Mouse (Mus musculus): ENCODE measurements around the gene Prcc. TPM values are rescaled to one million over a fixed set of nuclear protein-coding genes. Genes with fewer than 3 reads are reported as not detected.
"Not testable (repeated sequence)": the region's sequence is repeated elsewhere in the genome, so short reads cannot be mapped to it uniquely, and the experiment has no call there.

Gene Prcc
- polyA plus RNA-seq, 1 experiment from 2014 or later, result 20.6 TPM

DNA sequence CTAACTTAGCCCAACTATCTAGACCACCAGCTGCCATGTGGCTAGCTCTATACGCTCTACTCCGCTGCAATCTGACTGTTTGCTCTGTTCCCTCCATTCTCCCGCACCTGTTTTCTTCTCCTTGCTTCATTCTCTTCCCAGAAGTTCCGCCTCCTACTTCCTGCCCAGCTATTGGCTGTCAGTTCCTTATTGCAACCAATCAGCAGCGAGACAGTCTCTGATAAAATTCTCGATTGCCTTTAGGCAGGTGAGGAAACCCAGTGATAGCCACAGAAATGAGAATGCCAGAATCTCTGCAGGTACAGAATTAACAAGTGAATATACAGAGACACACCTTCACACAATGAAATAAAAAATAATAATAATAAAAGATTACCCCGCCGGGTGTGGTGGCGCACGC is 56.4 kb downstream of the Prcc start:
- no peaks in the 10 kb centered on the region for H3K36me3 ChIP-seq (replicated peaks)
- no peaks in the 10 kb centered on the region for H3K9me3 ChIP-seq
- H3K27me3 ChIP-seq (replicated peaks; ENCODE audit: low read depth, poor library complexity, severe bottlenecking), result no peaks in the 10 kb centered on the region
- DNase-seq (ENCODE audit: low spot score), result no peak
- H3K27ac ChIP-seq (replicated peaks), result no peak overlapping the region
- WGBS, result 51% methylated on average over 10 of the region's 10 CpGs
- no peak overlapping the region for H3K4me3 ChIP-seq
- H3K4me1 ChIP-seq, result no peaks in the 10 kb centered on the region

DNA sequence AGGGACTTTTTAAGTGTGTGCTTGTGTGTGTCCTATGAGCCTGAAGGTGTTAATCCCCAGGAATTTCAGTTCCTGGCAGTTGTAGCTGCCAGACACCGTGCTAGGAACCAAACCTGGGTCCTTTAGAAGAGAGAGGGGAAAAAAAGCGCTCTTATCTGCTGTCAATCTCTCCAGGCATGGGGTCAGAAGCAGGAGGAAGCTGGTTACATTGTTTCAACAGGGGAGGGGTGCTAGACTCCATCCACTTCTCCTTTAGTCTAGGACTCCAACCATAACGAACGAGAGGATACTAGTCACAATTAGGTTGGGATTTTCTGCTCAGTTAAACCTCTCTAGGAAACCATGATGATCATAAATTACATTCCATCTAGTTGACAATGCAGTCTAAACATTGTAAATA is 57.0 kb downstream of the Prcc start:
- Histone ChIP-seq H3K9me3 (no peaks in the 10 kb centered on the region), H3K4me1 (no peaks in the 10 kb centered on the region), H3K27me3 (replicated peaks; ENCODE audit: low read depth, poor library complexity, severe bottlenecking) (no peaks in the 10 kb centered on the region), H3K27ac (replicated peaks) (no peak overlapping the region), H3K36me3 (replicated peaks) (no peaks in the 10 kb centered on the region), H3K4me3 (no peak overlapping the region)
- DNase-seq (ENCODE audit: low spot score), result no peak
- 64% methylated on average over 4 of the region's 4 CpGs for WGBS

DNA sequence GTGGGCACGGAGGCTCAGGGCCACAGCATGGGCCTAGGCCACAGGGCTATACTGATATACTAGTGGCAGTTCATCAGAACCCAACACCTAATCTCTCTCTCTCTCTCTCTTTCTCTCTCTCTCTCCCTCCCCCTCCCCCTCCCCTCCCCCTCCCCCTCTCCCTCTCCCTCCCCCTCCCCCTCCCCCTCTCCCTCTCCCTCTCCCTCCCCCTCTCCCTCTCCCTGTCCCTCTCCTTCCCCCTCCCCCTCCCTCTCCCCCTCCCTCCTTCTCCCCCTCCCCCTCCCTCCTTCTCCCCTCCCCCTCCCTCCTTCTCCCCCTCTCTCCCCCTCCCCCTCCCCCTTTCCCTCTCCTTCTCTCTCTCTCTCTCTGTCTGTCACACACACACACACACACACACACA is 61.2 kb downstream of the Prcc start, which contains the start of gene Pear1:
Gene Pear1, minus strand, starts transcription at position 101 of the 400 bp plus-strand sequence.
- H3K27ac ChIP-seq (replicated peaks); H3K4me1 ChIP-seq; H3K36me3 ChIP-seq (replicated peaks); DNase-seq (ENCODE audit: low spot score); H3K4me3 ChIP-seq; H3K9me3 ChIP-seq: not testable (repeated sequence)
- peaks cover 14% of the 10 kb centered on the region; the same call in 1 of the 2 replicates for H3K27me3 ChIP-seq (replicated peaks; ENCODE audit: low read depth, poor library complexity, severe bottlenecking)
- 88% methylated on average over 1 of the region's 1 CpGs for WGBS

DNA sequence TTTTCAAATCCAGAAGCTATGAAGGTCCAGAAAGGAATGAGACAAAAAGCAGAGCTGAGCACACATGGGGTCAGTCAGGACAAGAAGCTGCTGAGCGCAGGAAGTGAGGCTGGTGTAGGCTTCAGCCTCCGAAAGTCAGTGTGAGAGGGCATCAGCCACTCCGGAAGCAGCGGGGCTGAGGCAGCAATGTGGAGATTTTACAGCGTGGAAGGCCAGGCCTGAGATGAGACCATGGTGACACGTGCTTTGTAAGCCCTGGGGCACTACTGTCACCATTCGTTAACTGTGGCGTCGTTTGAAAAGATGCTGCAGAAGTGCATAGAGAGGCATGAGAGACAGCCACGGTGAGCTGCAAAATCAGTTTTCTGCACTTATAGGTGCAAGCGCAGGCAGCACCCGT is 67.2 kb downstream of the Prcc start:
- peaks cover 74% of the 10 kb centered on the region for H3K27me3 ChIP-seq (replicated peaks; ENCODE audit: low read depth, poor library complexity, severe bottlenecking)
- H3K4me3 ChIP-seq, result no peak overlapping the region
- no peaks in the 10 kb centered on the region for H3K9me3 ChIP-seq
- DNase-seq (ENCODE audit: low spot score), result no peak
- WGBS, result 64% methylated on average over 12 of the region's 12 CpGs
- H3K27ac ChIP-seq (replicated peaks), result no peak overlapping the region
- peaks cover 15% of the 10 kb centered on the region for H3K4me1 ChIP-seq
- H3K36me3 ChIP-seq (replicated peaks), result no peaks in the 10 kb centered on the region

GRCm38 (mm10) chr3:87816646-87817093 is 68.7 kb downstream of the Prcc start:
- peak; percentile 78 for DNase-seq (ENCODE audit: low spot score)
- no peak overlapping the region for H3K4me3 ChIP-seq
- H3K27me3 ChIP-seq (replicated peaks; ENCODE audit: low read depth, poor library complexity, severe bottlenecking), result peaks cover 90% of the 10 kb centered on the region
- peaks cover 25% of the 10 kb centered on the region for H3K4me1 ChIP-seq
- no peaks in the 10 kb centered on the region for H3K9me3 ChIP-seq
- no peaks in the 10 kb centered on the region for H3K36me3 ChIP-seq (replicated peaks)
- H3K27ac ChIP-seq (replicated peaks), result peak overlapping the region; percentile 51; the same call in 1 of the 2 replicates
- WGBS, result 7% methylated on average over 12 of the region's 12 CpGs

DNA sequence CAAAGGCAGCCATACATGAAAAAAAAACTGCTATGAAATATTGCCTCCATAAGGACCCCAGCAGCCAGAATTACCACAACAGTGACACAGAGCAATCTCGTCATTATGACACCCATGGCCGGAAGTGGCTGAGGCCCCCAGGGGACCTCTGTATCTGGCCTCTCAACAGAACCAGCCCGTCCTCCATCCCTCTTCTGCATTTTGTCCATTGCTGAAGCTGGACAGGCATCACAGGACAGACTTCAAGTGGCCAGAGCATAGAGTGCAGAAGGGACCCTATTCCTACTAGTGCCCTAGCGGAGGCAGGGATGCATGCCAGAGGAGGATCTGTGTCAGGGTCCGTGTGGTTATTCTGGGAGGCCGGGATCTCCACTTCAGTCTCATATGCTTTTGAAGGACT is 69.2 kb downstream of the Prcc start:
- no peak for DNase-seq (ENCODE audit: low spot score)
- H3K4me1 ChIP-seq, result peaks cover 25% of the 10 kb centered on the region
- H3K27ac ChIP-seq (replicated peaks), result peak overlapping the region; percentile 51; the same call in 1 of the 2 replicates
- H3K27me3 ChIP-seq (replicated peaks; ENCODE audit: low read depth, poor library complexity, severe bottlenecking), result peaks cover 94% of the 10 kb centered on the region
- no peaks in the 10 kb centered on the region for H3K36me3 ChIP-seq (replicated peaks)
- WGBS, result 63% methylated on average over 6 of the region's 6 CpGs
- H3K4me3 ChIP-seq, result no peak overlapping the region
- no peaks in the 10 kb centered on the region for H3K9me3 ChIP-seq

DNA sequence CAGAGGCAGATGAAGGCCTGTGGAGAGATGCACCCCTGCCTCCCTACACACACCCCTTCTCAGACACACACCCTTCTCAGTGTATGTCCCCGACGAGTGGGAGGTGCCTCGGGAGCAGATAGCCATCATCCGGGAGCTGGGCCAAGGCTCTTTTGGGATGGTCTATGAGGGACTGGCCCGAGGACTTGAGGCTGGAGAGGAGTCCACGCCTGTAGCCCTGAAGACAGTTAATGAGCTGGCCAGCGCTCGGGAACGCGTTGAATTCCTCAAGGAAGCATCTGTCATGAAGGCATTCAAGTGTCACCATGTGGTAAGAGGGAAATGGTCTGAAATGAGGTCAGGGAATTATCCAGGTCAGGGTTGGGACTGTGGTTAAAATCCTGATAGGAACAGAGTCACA is 72.5 kb downstream of the Prcc start:
- H3K36me3 ChIP-seq (replicated peaks), result no peaks in the 10 kb centered on the region
- peaks cover 32% of the 10 kb centered on the region for H3K4me1 ChIP-seq
- no peak overlapping the region for H3K4me3 ChIP-seq
- no peak overlapping the region for H3K27ac ChIP-seq (replicated peaks)
- no peaks in the 10 kb centered on the region for H3K9me3 ChIP-seq
- WGBS, result 64% methylated on average over 10 of the region's 10 CpGs
- peaks cover 100% of the 10 kb centered on the region for H3K27me3 ChIP-seq (replicated peaks; ENCODE audit: low read depth, poor library complexity, severe bottlenecking)
- DNase-seq (ENCODE audit: low spot score), result no peak

GRCm38 (mm10) chr3:87812413-87812812 is 73.0 kb downstream of the Prcc start:
- H3K27ac ChIP-seq (replicated peaks), result no peak overlapping the region
- no peaks in the 10 kb centered on the region for H3K9me3 ChIP-seq
- no peaks in the 10 kb centered on the region for H3K36me3 ChIP-seq (replicated peaks)
- H3K4me3 ChIP-seq, result no peak overlapping the region
- DNase-seq (ENCODE audit: low spot score), result peak; percentile 65
- 60% methylated on average over 4 of the region's 4 CpGs for WGBS
- peaks cover 100% of the 10 kb centered on the region for H3K27me3 ChIP-seq (replicated peaks; ENCODE audit: low read depth, poor library complexity, severe bottlenecking)
- H3K4me1 ChIP-seq, result peaks cover 32% of the 10 kb centered on the region

DNA sequence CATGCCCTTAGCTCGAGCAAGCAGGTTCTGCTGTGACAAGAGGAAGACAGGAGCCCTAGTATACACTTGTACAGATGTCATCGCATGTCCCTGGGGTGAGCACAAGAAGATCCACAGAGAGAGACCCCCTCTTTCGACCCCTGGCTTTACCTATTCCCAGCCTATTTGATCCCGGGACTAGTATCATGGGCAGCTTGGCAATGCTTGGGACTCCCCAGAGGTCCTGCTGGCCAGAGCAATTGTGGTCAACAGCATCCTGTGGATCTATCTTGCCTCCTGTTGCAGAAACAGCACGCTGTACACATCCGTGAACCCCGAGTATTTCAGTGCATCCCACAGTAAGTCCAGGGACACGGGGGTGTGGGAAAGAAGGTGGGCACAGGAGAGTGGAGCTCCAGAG is 74.1 kb downstream of the Prcc start:
- Histone ChIP-seq H3K27ac (replicated peaks) (no peak overlapping the region), H3K36me3 (replicated peaks) (no peaks in the 10 kb centered on the region), H3K4me3 (no peak overlapping the region), H3K27me3 (replicated peaks; ENCODE audit: low read depth, poor library complexity, severe bottlenecking) (peaks cover 100% of the 10 kb centered on the region), H3K9me3 (no peaks in the 10 kb centered on the region), H3K4me1 (peaks cover 25% of the 10 kb centered on the region)
- DNase-seq (ENCODE audit: low spot score), result no peak
- 84% methylated on average over 8 of the region's 8 CpGs for WGBS

DNA sequence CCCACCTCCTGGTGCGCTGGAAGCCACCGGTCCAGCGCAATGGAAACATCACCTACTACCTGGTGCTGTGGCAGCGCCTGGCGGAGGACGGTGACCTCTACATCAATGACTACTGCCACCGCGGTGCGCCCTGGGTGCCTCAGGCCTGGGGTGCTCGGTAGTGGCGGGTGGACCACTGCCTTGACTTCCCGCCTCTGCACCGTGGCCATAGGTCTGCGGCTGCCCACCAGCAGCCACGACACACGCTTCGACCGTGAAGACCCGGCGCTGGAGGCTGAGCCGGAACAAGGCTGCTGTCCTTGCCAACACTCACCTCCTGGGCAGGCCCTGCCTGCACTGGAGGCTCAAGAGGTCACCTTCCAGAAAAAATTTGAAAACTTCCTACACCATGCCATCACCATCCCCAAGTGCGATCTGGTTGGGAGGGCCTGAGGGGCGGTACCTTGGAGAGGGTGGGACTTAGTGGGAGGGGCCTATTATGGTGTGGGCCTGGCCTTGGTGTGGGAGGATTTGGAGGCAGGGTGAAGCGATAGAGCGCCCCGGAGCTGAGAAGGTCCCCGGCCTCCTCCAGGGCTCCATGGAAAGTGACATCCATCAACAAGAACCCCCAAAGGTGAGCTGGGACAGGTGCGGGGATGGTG is 76.0 kb downstream of the Prcc start:
- no peak for DNase-seq (ENCODE audit: low spot score)
- Histone ChIP-seq H3K27me3 (replicated peaks; ENCODE audit: low read depth, poor library complexity, severe bottlenecking) (peaks cover 100% of the 10 kb centered on the region), H3K9me3 (no peaks in the 10 kb centered on the region), H3K27ac (replicated peaks) (no peak overlapping the region), H3K4me3 (peak overlapping the region; percentile 48), H3K36me3 (replicated peaks) (no peaks in the 10 kb centered on the region), H3K4me1 (peaks cover 24% of the 10 kb centered on the region)
- whole genome bisulfite sequencing, result 4% methylated on average over 28 of the region's 28 CpGs

Other genes starting within 250 kb of the Prcc start
- 0.28 and 0.41 TPM in 2 replicates for gene Lrrc71, start 137.0 kb downstream of the Prcc start, polyA plus RNA-seq (2016; fragmentation: Nextera tagmentation; extraction: Ambion mirVana)
- gene Ntrk1, start 90.4 kb downstream of the Prcc start, polyA plus RNA-seq (2016; fragmentation: Nextera tagmentation; extraction: Ambion mirVana), result 10.7 and 11.0 TPM in 2 replicates
- 0.49 and 0.54 TPM in 2 replicates for gene Insrr, start 88.7 kb downstream of the Prcc start, polyA plus RNA-seq (2016; fragmentation: Nextera tagmentation; extraction: Ambion mirVana)
- 12.2 and 13.4 TPM in 2 replicates for gene Pear1, start 61.3 kb downstream of the Prcc start, polyA plus RNA-seq (2016; fragmentation: Nextera tagmentation; extraction: Ambion mirVana)
- not detected in 2 replicates for gene Sh2d2a, start 38.9 kb downstream of the Prcc start, polyA plus RNA-seq (2016; fragmentation: Nextera tagmentation; extraction: Ambion mirVana)
- 269 and 278 TPM in 2 replicates for gene Hdgf, start 20.7 kb upstream of the Prcc start, polyA plus RNA-seq (2016; fragmentation: Nextera tagmentation; extraction: Ambion mirVana)
- 78.4 and 79.3 TPM in 2 replicates for gene Mrpl24, start 33.9 kb upstream of the Prcc start, polyA plus RNA-seq (2016; fragmentation: Nextera tagmentation; extraction: Ambion mirVana)
- gene Isg20l2, start 44.7 kb upstream of the Prcc start, polyA plus RNA-seq (2016; fragmentation: Nextera tagmentation; extraction: Ambion mirVana), result 78.0 and 81.3 TPM in 2 replicates
- gene Rrnad1, start 45.1 kb upstream of the Prcc start, polyA plus RNA-seq (2016; fragmentation: Nextera tagmentation; extraction: Ambion mirVana), result 20.6 and 21.5 TPM in 2 replicates
- 686 and 800 TPM in 2 replicates for gene Crabp2, start 63.1 kb upstream of the Prcc start, polyA plus RNA-seq (2016; fragmentation: Nextera tagmentation; extraction: Ambion mirVana)
- 35.3 and 46.2 TPM in 2 replicates for gene Nes, start 85.5 kb upstream of the Prcc start, polyA plus RNA-seq (2016; fragmentation: Nextera tagmentation; extraction: Ambion mirVana)
- 0.32 and 0.41 TPM in 2 replicates for gene Bcan, start 114.6 kb upstream of the Prcc start, polyA plus RNA-seq (2016; fragmentation: Nextera tagmentation; extraction: Ambion mirVana)
- not detected in 2 replicates for gene Hapln2, start 142.0 kb upstream of the Prcc start, polyA plus RNA-seq (2016; fragmentation: Nextera tagmentation; extraction: Ambion mirVana)
- 52.2 and 52.4 TPM in 2 replicates for gene Gpatch4, start 157.5 kb upstream of the Prcc start, polyA plus RNA-seq (2016; fragmentation: Nextera tagmentation; extraction: Ambion mirVana)
- gene Naxe, start 172.9 kb upstream of the Prcc start, polyA plus RNA-seq (2016; fragmentation: Nextera tagmentation; extraction: Ambion mirVana), result 126 and 145 TPM in 2 replicates
- gene Ttc24, start 192.7 kb upstream of the Prcc start, polyA plus RNA-seq (2016; fragmentation: Nextera tagmentation; extraction: Ambion mirVana), result 0.09 and 0.24 TPM in 2 replicates
- 27.3 and 28.2 TPM in 2 replicates for gene Iqgap3, start 196.4 kb upstream of the Prcc start, polyA plus RNA-seq (2016; fragmentation: Nextera tagmentation; extraction: Ambion mirVana)